Mouse (Mus musculus): Measurements from ENCODE around the gene Slc44a5. TPM values are rescaled to one million over a fixed set of nuclear protein-coding genes. Genes with fewer than 3 reads are reported as not detected.
A peak's percentile ranks its signal among the peaks of the same experiment; 100 is the strongest.

Gene Slc44a5
- polyA plus RNA-seq, 1 experiment from 2014 or later, result 9.2 TPM

- peaks cover 4% of the 10 kb centered on the region; the same call in 1 of the 2 replicates for H3K4me1 ChIP-seq (ENCODE audit: control insufficient read depth, insufficient read depth, low read length)
- no peak overlapping the region for H3K27ac ChIP-seq (ENCODE audit: low read depth, low read length)
- no peaks in the 10 kb centered on the region for H3K9me3 ChIP-seq (ENCODE audit: control insufficient read depth, low read length)
- 38% methylated on average over 12 of the region's 12 CpGs for WGBS
- no peak overlapping the region for H3K9ac ChIP-seq (replicated peaks; ENCODE audit: low read depth, low read length)
- no peaks in the 10 kb centered on the region for H3K27me3 ChIP-seq (ENCODE audit: control insufficient read depth, insufficient read depth, low read length)
- no peak overlapping the region for H3K4me3 ChIP-seq (ENCODE audit: low read depth, low read length)
- ATAC-seq (ENCODE audit: low read depth), result no peak
- 0 out of 2 replicates have a peak overlapping the region, but pooled peaks have one; percentile 18 for H3K4me2 ChIP-seq (ENCODE audit: low read depth, low read length)
- no peaks in the 10 kb centered on the region for H3K36me3 ChIP-seq (ENCODE audit: control insufficient read depth, insufficient read depth, low read length)
Measured at GRCm38 (mm10) chr3:154081687-154082086, 108.5 kb downstream of the Slc44a5 start.

- Histone ChIP-seq H3K27ac (ENCODE audit: low read depth, low read length) (no peak overlapping the region), H3K4me3 (ENCODE audit: low read depth, low read length) (no peak overlapping the region), H3K4me1 (ENCODE audit: control insufficient read depth, insufficient read depth, low read length) (peaks cover 4% of the 10 kb centered on the region; the same call in 1 of the 2 replicates), H3K36me3 (ENCODE audit: control insufficient read depth, insufficient read depth, low read length) (no peaks in the 10 kb centered on the region), H3K9me3 (ENCODE audit: control insufficient read depth, low read length) (no peaks in the 10 kb centered on the region), H3K9ac (replicated peaks; ENCODE audit: low read depth, low read length) (no peak overlapping the region), H3K27me3 (ENCODE audit: control insufficient read depth, insufficient read depth, low read length) (no peaks in the 10 kb centered on the region), H3K4me2 (ENCODE audit: low read depth, low read length) (no peak overlapping the region)
- no peak for ATAC-seq (ENCODE audit: low read depth)
- 31% methylated on average over 9 of the region's 9 CpGs for WGBS
Measured at GRCm38 (mm10) chr3:154082241-154082640, 109.0 kb downstream of the Slc44a5 start.

- Histone ChIP-seq H3K4me3 (ENCODE audit: low read depth, low read length) (no peak overlapping the region), H3K36me3 (ENCODE audit: control insufficient read depth, insufficient read depth, low read length) (no peaks in the 10 kb centered on the region), H3K4me1 (ENCODE audit: control insufficient read depth, insufficient read depth, low read length) (peaks cover 4% of the 10 kb centered on the region; the same call in 1 of the 2 replicates), H3K27ac (ENCODE audit: low read depth, low read length) (no peak overlapping the region), H3K27me3 (ENCODE audit: control insufficient read depth, insufficient read depth, low read length) (no peaks in the 10 kb centered on the region), H3K9me3 (ENCODE audit: control insufficient read depth, low read length) (no peaks in the 10 kb centered on the region), H3K4me2 (ENCODE audit: low read depth, low read length) (no peak overlapping the region), H3K9ac (replicated peaks; ENCODE audit: low read depth, low read length) (no peak overlapping the region)
- ATAC-seq (ENCODE audit: low read depth), result no peak
- WGBS, result 71% methylated on average over 7 of the region's 7 CpGs
Measured at GRCm38 (mm10) chr3:154082961-154083360, 109.7 kb downstream of the Slc44a5 start.

- no peak overlapping the region for H3K4me3 ChIP-seq (ENCODE audit: low read depth, low read length)
- no peak overlapping the region for H3K9ac ChIP-seq (replicated peaks; ENCODE audit: low read depth, low read length)
- H3K9me3 ChIP-seq (ENCODE audit: control insufficient read depth, low read length), result no peaks in the 10 kb centered on the region
- H3K4me2 ChIP-seq (ENCODE audit: low read depth, low read length), result no peak overlapping the region
- no peaks in the 10 kb centered on the region for H3K4me1 ChIP-seq (ENCODE audit: control insufficient read depth, insufficient read depth, low read length)
- H3K27ac ChIP-seq (ENCODE audit: low read depth, low read length), result no peak overlapping the region
- H3K27me3 ChIP-seq (ENCODE audit: control insufficient read depth, insufficient read depth, low read length), result no peaks in the 10 kb centered on the region
- 87% methylated on average over 5 of the region's 5 CpGs for WGBS
- no peak for ATAC-seq (ENCODE audit: low read depth)
- no peaks in the 10 kb centered on the region for H3K36me3 ChIP-seq (ENCODE audit: control insufficient read depth, insufficient read depth, low read length)
Measured at GRCm38 (mm10) chr3:154089996-154090395, 116.8 kb downstream of the Slc44a5 start.

GRCm38 (mm10) chr3:154091468-154092338 is 118.5 kb downstream of the Slc44a5 start:
- H3K27me3 ChIP-seq (ENCODE audit: control insufficient read depth, insufficient read depth, low read length), result no peaks in the 10 kb centered on the region
- no peaks in the 10 kb centered on the region for H3K9me3 ChIP-seq (ENCODE audit: control insufficient read depth, low read length)
- no peaks in the 10 kb centered on the region for H3K36me3 ChIP-seq (ENCODE audit: control insufficient read depth, insufficient read depth, low read length)
- H3K9ac ChIP-seq (replicated peaks; ENCODE audit: low read depth, low read length), result no peak overlapping the region
- no peak overlapping the region for H3K4me2 ChIP-seq (ENCODE audit: low read depth, low read length)
- H3K4me1 ChIP-seq (ENCODE audit: control insufficient read depth, insufficient read depth, low read length), result no peaks in the 10 kb centered on the region
- no peak overlapping the region for H3K4me3 ChIP-seq (ENCODE audit: low read depth, low read length)
- peak; percentile 50; the same call in 1 of the 2 replicates for ATAC-seq (ENCODE audit: low read depth)
- 0 out of 2 replicates have a peak overlapping the region, but pooled peaks have one; percentile 40 for H3K27ac ChIP-seq (ENCODE audit: low read depth, low read length)
- 73% methylated on average over 15 of the region's 15 CpGs for whole genome bisulfite sequencing

- no peaks in the 10 kb centered on the region for H3K36me3 ChIP-seq (ENCODE audit: control insufficient read depth, insufficient read depth, low read length)
- no peaks in the 10 kb centered on the region for H3K27me3 ChIP-seq (ENCODE audit: control insufficient read depth, insufficient read depth, low read length)
- no peak overlapping the region for H3K27ac ChIP-seq (ENCODE audit: low read depth, low read length)
- H3K4me2 ChIP-seq (ENCODE audit: low read depth, low read length), result no peak overlapping the region
- H3K4me3 ChIP-seq (ENCODE audit: low read depth, low read length), result no peak overlapping the region
- H3K9ac ChIP-seq (replicated peaks; ENCODE audit: low read depth, low read length), result no peak overlapping the region
- 53% methylated on average over 7 of the region's 7 CpGs for WGBS
- no peaks in the 10 kb centered on the region for H3K9me3 ChIP-seq (ENCODE audit: control insufficient read depth, low read length)
- no peaks in the 10 kb centered on the region for H3K4me1 ChIP-seq (ENCODE audit: control insufficient read depth, insufficient read depth, low read length)
- ATAC-seq (ENCODE audit: low read depth), result no peak
Measured at GRCm38 (mm10) chr3:154092466-154092865, 119.2 kb downstream of the Slc44a5 start.

GRCm38 (mm10) chr3:154093745-154094322 is 120.6 kb downstream of the Slc44a5 start:
- Histone ChIP-seq H3K27me3 (ENCODE audit: control insufficient read depth, insufficient read depth, low read length) (no peaks in the 10 kb centered on the region), H3K9ac (replicated peaks; ENCODE audit: low read depth, low read length) (no peak overlapping the region), H3K4me2 (ENCODE audit: low read depth, low read length) (no peak overlapping the region), H3K36me3 (ENCODE audit: control insufficient read depth, insufficient read depth, low read length) (no peaks in the 10 kb centered on the region), H3K27ac (ENCODE audit: low read depth, low read length) (no peak overlapping the region), H3K4me3 (ENCODE audit: low read depth, low read length) (no peak overlapping the region), H3K4me1 (ENCODE audit: control insufficient read depth, insufficient read depth, low read length) (no peaks in the 10 kb centered on the region), H3K9me3 (ENCODE audit: control insufficient read depth, low read length) (no peaks in the 10 kb centered on the region)
- ATAC-seq (ENCODE audit: low read depth), result no peak
- WGBS, result 62% methylated on average over 8 of the region's 8 CpGs

GRCm38 (mm10) chr3:154101671-154102070 is 128.4 kb downstream of the Slc44a5 start:
- Histone ChIP-seq H3K36me3 (ENCODE audit: control insufficient read depth, insufficient read depth, low read length) (no peaks in the 10 kb centered on the region), H3K4me2 (ENCODE audit: low read depth, low read length) (no peak overlapping the region), H3K4me3 (ENCODE audit: low read depth, low read length) (no peak overlapping the region), H3K27ac (ENCODE audit: low read depth, low read length) (no peak overlapping the region), H3K4me1 (ENCODE audit: control insufficient read depth, insufficient read depth, low read length) (no peaks in the 10 kb centered on the region), H3K9me3 (ENCODE audit: control insufficient read depth, low read length) (no peaks in the 10 kb centered on the region), H3K9ac (replicated peaks; ENCODE audit: low read depth, low read length) (no peak overlapping the region), H3K27me3 (ENCODE audit: control insufficient read depth, insufficient read depth, low read length) (no peaks in the 10 kb centered on the region)
- WGBS, result 85% methylated on average over 9 of the region's 9 CpGs
- no peak for ATAC-seq (ENCODE audit: low read depth)

- Histone ChIP-seq H3K36me3 (ENCODE audit: control insufficient read depth, insufficient read depth, low read length) (no peaks in the 10 kb centered on the region), H3K27me3 (ENCODE audit: control insufficient read depth, insufficient read depth, low read length) (no peaks in the 10 kb centered on the region), H3K4me1 (ENCODE audit: control insufficient read depth, insufficient read depth, low read length) (no peaks in the 10 kb centered on the region), H3K27ac (ENCODE audit: low read depth, low read length) (no peak overlapping the region), H3K9me3 (ENCODE audit: control insufficient read depth, low read length) (no peaks in the 10 kb centered on the region), H3K9ac (replicated peaks; ENCODE audit: low read depth, low read length) (no peak overlapping the region), H3K4me3 (ENCODE audit: low read depth, low read length) (no peak overlapping the region), H3K4me2 (ENCODE audit: low read depth, low read length) (no peak overlapping the region)
- 85% methylated on average over 5 of the region's 5 CpGs for WGBS
- ATAC-seq (ENCODE audit: low read depth), result no peak
Measured at GRCm38 (mm10) chr3:154110528-154110927, 137.3 kb downstream of the Slc44a5 start.
